Mouse (Mus musculus) G1E (cell line): ENCODE data around the gene Rbbp4. TPM values are rescaled to one million over a fixed set of nuclear protein-coding genes. Genes with fewer than 3 reads are reported as not detected.

ENCODE experiments used
- ATAC-seq: 2 replicates; pipeline ENCODE4 v1.8.0; 2016; ENCODE audit warnings: mild to moderate bottlenecking; ENCODE audit not compliant: insufficient number of reproducible peaks, poor library complexity, low FRiP score, severe bottlenecking; ENCODE audit errors: extremely low read depth
- DNase-seq: peaks from one replicate; pipeline ENCODE4 v3.0.0; 2012; ENCODE audit warnings: low spot score
- H3K27me3 ChIP-seq: 2 replicates; pipeline ENCODE4 v1.6.1; 2012; ENCODE audit warnings: mild to moderate bottlenecking, low read length, inconsistent platforms; ENCODE audit not compliant: insufficient read depth
- H3K36me3 ChIP-seq: replicated peaks from 2 replicates; pipeline ENCODE3; 2012; ENCODE audit warnings: mild to moderate bottlenecking, inconsistent platforms
- H3K4me1 ChIP-seq: 2 replicates; pipeline ENCODE4 v1.6.1; 2012; ENCODE audit warnings: low read depth, low read length, inconsistent platforms, mixed read lengths; ENCODE audit not compliant: insufficient read depth
- H3K4me3 ChIP-seq: 2 replicates; pipeline ENCODE4 v1.5.1; 2012; ENCODE audit warnings: low read depth, mild to moderate bottlenecking, inconsistent platforms, low read length, moderate library complexity, mixed read lengths
- H3K9me3 ChIP-seq: replicated peaks from 2 replicates; pipeline ENCODE4 v1.6.1; 2012; ENCODE audit warnings: inconsistent platforms
- CTCF ChIP-seq: IDR thresholded peaks from 2 replicates; pipeline ENCODE4 v1.5.1; 2012; ENCODE audit warnings: low read depth, low read length, inconsistent platforms, mixed read lengths
- GATA1 ChIP-seq: IDR thresholded peaks from 2 replicates; pipeline ENCODE4 v1.6.1; 2012; ENCODE audit warnings: borderline replicate concordance, low read length, inconsistent platforms, mixed read lengths
- GATA2 ChIP-seq: IDR thresholded peaks from 2 replicates; pipeline ENCODE4 v1.6.1; 2012; ENCODE audit warnings: low read depth, low read length, inconsistent platforms, borderline replicate concordance
- POLR2AphosphoS5 ChIP-seq: IDR thresholded peaks from 2 replicates; pipeline ENCODE4 v1.6.1; 2012; ENCODE audit warnings: low read depth, low read length, inconsistent platforms; ENCODE audit not compliant: insufficient replicate concordance
- TAL1 ChIP-seq: conservative IDR thresholded peaks from 2 replicates; pipeline ENCODE4 v1.6.1; 2012; ENCODE audit warnings: low read depth, low read length, inconsistent platforms, mixed read lengths
- polyA plus RNA-seq: library from polyadenylated mRNA; stranded (reverse); fragments of >175 nt; gene quantifications from 2 replicates; pipeline ENCODE4 v1.2.3, GENCODE M21; 2012
- total RNA-seq, 2 experiments: library from RNA; stranded (forward) in 1 of 2; stranded (reverse) in 1 of 2; fragments of 200-1000 nt in 1 of 2; fragments of >200 nt in 1 of 2; fragmentation: Nextera tagmentation in 1 of 2; gene quantifications; 2 replicates each; pipeline ENCODE4 v1.2.3; 2014 to 2017

Rbbp4 gene
- total RNA-seq (2014; fragmentation: Nextera tagmentation) (223 and 238 TPM in 2 replicates), total RNA-seq (2017) (120 and 127 TPM in 2 replicates), polyA plus RNA-seq (64.7 and 74.1 TPM in 2 replicates)

- H3K4me1 ChIP-seq, result peaks cover 52% of the 10 kb centered on the region
- no peaks in the 10 kb centered on the region for H3K9me3 ChIP-seq
- peaks cover 63% of the 10 kb centered on the region for H3K36me3 ChIP-seq
- no peaks in the 10 kb centered on the region for H3K27me3 ChIP-seq
- TF ChIP-seq GATA1, result no peak
- no peak for TF ChIP-seq TAL1
- no peak for TF ChIP-seq GATA2
- TF ChIP-seq CTCF, result no peak
- TF ChIP-seq POLR2AphosphoS5, result no peak
- peak within 1 kb of the TSS; percentile 98 for H3K4me3 ChIP-seq
- ATAC-seq (peak; percentile 93), DNase-seq (peak; percentile 98)
These were observed at the start of gene Rbbp4, which contains the start of gene Zbtb8os for GRCm38 (mm10) chr4:129335216-129336074. Rbbp4 (minus strand) TSS chr4:129335370. Zbtb8os (plus strand) TSS chr4:129335695.

GRCm38 (mm10) chr4:129384440-129384839, 49.3 kb upstream of the Rbbp4 start:
- no peak overlapping the region for H3K4me3 ChIP-seq

DNA sequence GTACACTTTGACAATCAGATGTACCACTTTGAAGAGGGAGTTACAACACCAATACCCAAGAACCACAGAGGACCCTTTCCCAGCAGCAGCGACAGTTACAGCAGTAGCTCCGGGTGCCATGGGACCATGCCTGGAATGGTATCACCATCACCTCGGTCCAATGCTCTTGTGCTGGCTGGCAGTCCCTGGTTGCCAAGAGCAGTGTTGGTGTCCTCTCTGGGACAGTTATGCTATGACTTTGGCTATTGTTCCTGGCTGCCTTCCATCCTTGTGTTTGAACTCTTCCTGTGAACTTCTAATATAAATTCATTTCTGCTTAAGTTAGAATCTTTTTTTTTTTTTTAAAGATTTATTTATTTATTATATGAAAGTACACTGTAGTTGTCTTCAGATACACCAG, 48.4 kb upstream of the Rbbp4 start:
- no peaks in the 10 kb centered on the region for H3K9me3 ChIP-seq
- ATAC-seq (no peak), DNase-seq (no peak)
- no peak overlapping the region for H3K4me3 ChIP-seq
- 0 out of 2 replicates have a peak, but pooled peaks cover under 1% of the 10 kb centered on the region for H3K27me3 ChIP-seq
- H3K4me1 ChIP-seq, result peaks cover 36% of the 10 kb centered on the region
- no peak for TF ChIP-seq TAL1
- no peak for TF ChIP-seq CTCF
- TF ChIP-seq GATA2, result no peak
- H3K36me3 ChIP-seq, result no peaks in the 10 kb centered on the region

More at GRCm38 (mm10) chr4:129384440-129384839, 49.3 kb upstream of the Rbbp4 start:
- TF ChIP-seq GATA2, result no peak
- no peak for TF ChIP-seq CTCF
- TF ChIP-seq POLR2AphosphoS5, result no peak
- TF ChIP-seq TAL1, result no peak
- TF ChIP-seq GATA1, result no peak
- Histone ChIP-seq H3K9me3 (no peaks in the 10 kb centered on the region), H3K4me1 (peaks cover 36% of the 10 kb centered on the region), H3K36me3 (no peaks in the 10 kb centered on the region), H3K27me3 (no peaks in the 10 kb centered on the region)
- DNase-seq (no peak), ATAC-seq (no peak)

- DNase-seq, result no peak
- no peak for TF ChIP-seq CTCF
- TF ChIP-seq GATA1, result no peak
- TF ChIP-seq POLR2AphosphoS5, result no peak
- TF ChIP-seq TAL1, result no peak
- no peak for TF ChIP-seq GATA2
- Histone ChIP-seq H3K9me3 (no peaks in the 10 kb centered on the region), H3K36me3 (no peaks in the 10 kb centered on the region), H3K4me3 (no peak overlapping the region), H3K4me1 (peaks cover 31% of the 10 kb centered on the region), H3K27me3 (peaks cover 7% of the 10 kb centered on the region)
- no peak for ATAC-seq
These were observed 47.3 kb upstream of the Rbbp4 start for GRCm38 (mm10) chr4:129382488-129382887.

GRCm38 (mm10) chr4:129382029-129382428, 46.9 kb upstream of the Rbbp4 start:
- ATAC-seq, result no peak
- TF ChIP-seq GATA1, result no peak
- no peak for TF ChIP-seq POLR2AphosphoS5
- no peak for TF ChIP-seq CTCF
- no peak for TF ChIP-seq TAL1
- no peak for TF ChIP-seq GATA2
- Histone ChIP-seq H3K36me3 (no peaks in the 10 kb centered on the region), H3K27me3 (peaks cover 8% of the 10 kb centered on the region), H3K4me3 (no peak overlapping the region), H3K4me1 (peaks cover 32% of the 10 kb centered on the region), H3K9me3 (no peaks in the 10 kb centered on the region)
- DNase-seq, result no peak

GRCm38 (mm10) chr4:129381148-129381547, 46.0 kb upstream of the Rbbp4 start:
- TF ChIP-seq GATA1, result no peak
- DNase-seq, result no peak
- Histone ChIP-seq H3K27me3 (peaks cover 11% of the 10 kb centered on the region), H3K4me3 (no peak overlapping the region), H3K36me3 (no peaks in the 10 kb centered on the region), H3K4me1 (peaks cover 28% of the 10 kb centered on the region), H3K9me3 (no peaks in the 10 kb centered on the region)
- ATAC-seq, result no peak
